Mouse (Mus musculus): ENCODE data around the gene BC025920.
A peak's percentile ranks its signal among the peaks of the same experiment; 100 is the strongest.

The BC025920 gene

GRCm38 (mm10) chr10:81574081-81575056 lies 31.7 kb upstream of the BC025920 start, which contains the start of gene Tle2:
Gene Tle2, plus strand, starts transcription at chr10:81574561.
- peak; percentile 82 for DNase-seq (ENCODE audit: low spot score)

- peak; percentile 68 for DNase-seq (ENCODE audit: low spot score)
Measured at GRCm38 (mm10) chr10:81575208-81575631, 30.9 kb upstream of the BC025920 start.

- no peak for DNase-seq (ENCODE audit: low spot score)
Measured at GRCm38 (mm10) chr10:81575695-81576094, 30.4 kb upstream of the BC025920 start.

GRCm38 (mm10) chr10:81579967-81580366 lies 26.1 kb upstream of the BC025920 start:
- DNase-seq (ENCODE audit: low spot score) = no peak

GRCm38 (mm10) chr10:81580441-81581070 lies 25.5 kb upstream of the BC025920 start:
- DNase-seq (ENCODE audit: low spot score) = peak; percentile 64

GRCm38 (mm10) chr10:81583347-81583746 lies 22.7 kb upstream of the BC025920 start:
- DNase-seq (ENCODE audit: low spot score) = no peak

- DNase-seq (ENCODE audit: low spot score) = no peak
Measured at GRCm38 (mm10) chr10:81588739-81589138, 17.3 kb upstream of the BC025920 start.

- DNase-seq (ENCODE audit: low spot score) = no peak
Measured at GRCm38 (mm10) chr10:81591846-81592245, 14.2 kb upstream of the BC025920 start.

- no peak for DNase-seq (ENCODE audit: low spot score)
Measured at GRCm38 (mm10) chr10:81592631-81593030, 13.4 kb upstream of the BC025920 start.

- DNase-seq (ENCODE audit: low spot score) = no peak
Measured at GRCm38 (mm10) chr10:81593223-81593622, 12.8 kb upstream of the BC025920 start.

- no peak for DNase-seq (ENCODE audit: low spot score)
Measured at GRCm38 (mm10) chr10:81593935-81594334, 12.1 kb upstream of the BC025920 start.

GRCm38 (mm10) chr10:81595599-81595998 lies 10.5 kb upstream of the BC025920 start:
- no peak for DNase-seq (ENCODE audit: low spot score)

GRCm38 (mm10) chr10:81596611-81597010 lies 9.5 kb upstream of the BC025920 start:
- no peak for DNase-seq (ENCODE audit: low spot score)

GRCm38 (mm10) chr10:81597137-81597950 lies 8.7 kb upstream of the BC025920 start:
- peak; percentile 77 for DNase-seq (ENCODE audit: low spot score)

GRCm38 (mm10) chr10:81598342-81598741 lies 7.7 kb upstream of the BC025920 start:
- no peak for DNase-seq (ENCODE audit: low spot score)

GRCm38 (mm10) chr10:81598871-81599270 lies 7.2 kb upstream of the BC025920 start:
- DNase-seq (ENCODE audit: low spot score) = no peak

GRCm38 (mm10) chr10:81599630-81600029 lies 6.4 kb upstream of the BC025920 start:
- DNase-seq (ENCODE audit: low spot score) = no peak

- DNase-seq (ENCODE audit: low spot score) = no peak
Measured at GRCm38 (mm10) chr10:81600096-81600495, 6.0 kb upstream of the BC025920 start.

- peak; percentile 98 for DNase-seq (ENCODE audit: low spot score)
Measured at GRCm38 (mm10) chr10:81600738-81601203, 5.3 kb upstream of the BC025920 start, which contains the start of gene Tle6. Gene Tle6, minus strand, starts transcription at chr10:81601073.

- no peak for DNase-seq (ENCODE audit: low spot score)
Measured at GRCm38 (mm10) chr10:81601396-81601905, 4.6 kb upstream of the BC025920 start.

- DNase-seq (ENCODE audit: low spot score) = no peak
Measured at GRCm38 (mm10) chr10:81602741-81603151, 3.3 kb upstream of the BC025920 start.
